Mouse (Mus musculus) urinary bladder, adult 2 months (tissue): Measurements from ENCODE around the gene Znrf1. TPM values are rescaled to one million over a fixed set of nuclear protein-coding genes. Genes with fewer than 3 reads are reported as not detected.

Experiments
- DNase-seq: peaks from one replicate; pipeline ENCODE4 v3.0.0; 2022; ENCODE audit warnings: low spot score
- polyA plus RNA-seq: library from polyadenylated mRNA; depleted of rRNA; stranded (reverse); fragments of >200 nt; gene quantifications from 2 replicates; pipeline ENCODE4 v1.2.3, GENCODE M21; 2012

Znrf1 gene
- polyA plus RNA-seq, 1 experiment = 89.9 TPM

DNA sequence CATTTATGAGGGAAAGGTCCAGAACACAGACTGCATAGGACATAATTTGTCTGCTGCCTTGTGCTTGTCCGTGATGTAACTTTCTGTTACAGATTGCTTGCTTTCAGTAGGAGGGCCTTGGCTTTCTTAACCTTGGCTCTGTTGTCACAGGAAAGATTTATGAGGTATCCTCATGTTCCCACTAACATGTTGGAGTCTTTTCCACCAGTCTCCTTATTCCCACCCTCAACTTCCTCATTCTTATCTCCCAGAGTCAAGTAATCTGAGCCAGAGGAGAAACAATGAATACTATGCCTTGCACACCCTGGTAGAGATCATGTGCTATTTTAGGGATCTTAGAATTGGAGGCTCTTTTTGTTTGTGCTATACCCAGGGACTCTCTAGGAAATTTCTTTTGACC is 61.4 kb downstream of the Znrf1 start:
- DNase-seq = no peak

DNA sequence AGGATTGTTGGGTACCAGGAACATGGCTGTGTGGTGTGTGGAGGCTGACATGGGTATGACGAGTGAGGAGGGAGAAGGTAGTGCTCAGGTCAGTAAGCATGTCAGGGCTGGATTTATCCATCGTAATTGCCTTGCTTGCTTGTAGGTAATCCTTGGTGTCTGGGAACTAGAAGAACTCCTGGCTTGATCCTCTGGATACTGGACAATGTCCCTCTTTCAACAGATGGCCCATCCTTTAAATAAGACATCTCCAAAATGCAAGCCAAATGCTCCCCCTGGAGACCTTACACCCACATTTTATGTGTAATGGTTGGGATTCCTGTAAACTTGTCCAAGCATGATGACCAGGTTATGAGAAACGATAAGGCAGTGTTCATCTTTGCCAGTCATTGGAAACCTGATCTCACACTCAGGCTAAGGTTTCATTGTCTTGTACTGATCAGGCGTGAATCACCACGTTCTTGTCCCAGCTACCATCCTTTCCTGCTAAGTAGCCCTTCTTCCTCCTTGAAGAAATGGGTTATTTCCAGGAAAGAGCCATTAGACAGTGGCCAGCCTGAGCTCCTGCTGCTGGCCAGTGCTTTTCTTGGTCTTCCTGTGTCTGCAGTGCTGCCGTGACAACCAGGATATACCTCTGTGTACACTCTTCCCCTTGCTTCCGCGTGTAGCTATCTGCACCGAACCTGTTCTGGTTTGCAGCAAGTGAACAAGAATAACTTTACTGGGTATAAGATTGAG is 64.0 kb downstream of the Znrf1 start:
- no peak for DNase-seq

DNA sequence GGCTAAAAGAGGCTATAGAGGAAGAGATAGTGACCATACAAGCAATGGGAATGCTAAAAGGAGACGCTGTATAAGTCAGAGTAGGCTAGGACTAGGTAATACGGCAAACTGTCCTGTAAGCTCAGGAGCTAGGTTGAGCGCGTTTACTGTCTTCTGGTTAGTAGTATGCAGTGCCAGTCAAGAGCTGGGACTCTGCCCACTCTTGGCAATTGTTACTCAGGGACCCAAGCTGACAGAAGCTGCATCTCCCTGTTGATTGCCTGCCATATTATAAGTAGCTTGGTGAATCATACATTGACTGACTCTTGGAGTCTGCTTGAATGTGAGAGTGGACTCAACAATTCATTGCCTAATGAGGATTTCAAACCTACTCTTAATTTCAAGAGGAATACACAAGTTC is 66.2 kb downstream of the Znrf1 start:
- no peak for DNase-seq

DNA sequence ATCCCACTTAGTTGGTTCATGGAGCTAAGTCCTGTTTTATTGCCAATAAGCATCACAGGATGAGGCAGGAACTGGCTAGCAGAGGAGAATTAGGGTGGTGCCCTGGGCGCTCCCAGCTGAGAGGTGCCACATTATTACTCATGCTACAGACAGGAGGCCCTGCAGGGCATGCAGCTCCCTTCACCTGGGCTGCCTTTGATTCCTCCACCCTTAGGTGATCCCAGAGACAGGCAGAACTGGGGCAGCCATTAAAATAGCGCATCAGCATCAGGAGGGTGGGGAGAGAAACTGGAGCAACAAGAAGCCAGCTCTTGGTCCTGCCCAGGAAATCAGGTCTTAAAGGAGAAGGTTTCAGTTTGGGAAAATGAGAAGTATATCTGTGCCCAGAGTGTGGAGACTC is 69.1 kb downstream of the Znrf1 start:
- no peak for DNase-seq

DNA sequence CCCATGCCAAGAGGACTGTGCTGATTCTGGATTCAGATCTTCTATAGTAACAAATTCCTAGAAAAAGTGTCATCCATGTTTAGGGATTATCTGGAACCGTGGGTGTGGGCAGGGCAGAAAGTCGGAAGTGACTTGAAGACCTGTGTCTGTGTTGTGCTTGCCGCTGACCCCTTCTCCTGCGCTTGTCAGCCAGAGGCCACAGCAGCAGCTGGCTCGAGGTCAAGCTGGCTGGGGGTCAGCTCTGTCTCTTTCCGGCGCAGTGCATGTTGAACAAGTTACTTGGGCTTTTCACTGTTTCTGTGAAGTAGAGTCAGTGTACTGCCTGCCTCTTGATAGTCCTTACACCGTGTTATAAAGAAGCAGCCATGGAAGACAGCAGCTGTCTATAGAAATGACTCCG is 71.1 kb downstream of the Znrf1 start:
- DNase-seq = no peak

DNA sequence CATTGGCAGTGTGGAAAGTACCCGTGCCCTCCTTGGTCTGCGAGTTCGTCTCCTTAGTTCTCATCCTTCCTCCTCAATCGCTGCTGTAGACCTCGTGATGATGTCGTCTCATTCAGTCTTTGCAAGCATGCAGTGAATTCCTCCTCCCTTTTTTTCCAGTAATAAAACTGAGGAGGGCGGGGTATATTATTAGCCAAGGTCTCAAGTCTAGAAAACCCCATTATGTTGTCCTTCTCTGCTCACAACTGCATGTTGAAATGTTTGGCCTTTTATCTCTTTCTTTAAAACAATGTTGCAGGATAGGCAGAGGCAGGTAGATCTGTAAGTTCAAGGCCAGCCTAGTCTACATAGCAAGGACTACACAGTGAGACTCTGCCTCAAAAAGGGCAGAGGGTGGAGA is 71.5 kb downstream of the Znrf1 start:
- DNase-seq = no peak

DNA sequence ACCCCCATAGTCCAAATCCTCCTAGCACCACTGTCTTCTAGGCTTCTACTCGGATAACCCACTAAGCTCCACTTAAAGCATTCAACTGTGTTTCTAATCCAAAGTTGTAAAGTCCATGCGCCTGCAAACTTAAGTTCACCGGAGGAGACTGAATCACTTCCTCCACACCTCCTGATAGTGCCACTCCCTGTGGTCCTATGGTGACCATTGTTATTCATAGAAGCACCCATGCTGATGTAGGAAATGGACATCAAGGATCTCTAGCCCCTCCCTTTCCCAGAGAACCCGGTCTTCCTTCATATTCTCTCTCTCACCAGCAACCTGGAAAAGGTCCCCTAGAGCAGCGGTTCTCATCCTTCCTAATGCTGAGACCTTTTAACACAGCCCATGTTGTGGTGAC is 77.3 kb downstream of the Znrf1 start:
- DNase-seq = no peak

DNA sequence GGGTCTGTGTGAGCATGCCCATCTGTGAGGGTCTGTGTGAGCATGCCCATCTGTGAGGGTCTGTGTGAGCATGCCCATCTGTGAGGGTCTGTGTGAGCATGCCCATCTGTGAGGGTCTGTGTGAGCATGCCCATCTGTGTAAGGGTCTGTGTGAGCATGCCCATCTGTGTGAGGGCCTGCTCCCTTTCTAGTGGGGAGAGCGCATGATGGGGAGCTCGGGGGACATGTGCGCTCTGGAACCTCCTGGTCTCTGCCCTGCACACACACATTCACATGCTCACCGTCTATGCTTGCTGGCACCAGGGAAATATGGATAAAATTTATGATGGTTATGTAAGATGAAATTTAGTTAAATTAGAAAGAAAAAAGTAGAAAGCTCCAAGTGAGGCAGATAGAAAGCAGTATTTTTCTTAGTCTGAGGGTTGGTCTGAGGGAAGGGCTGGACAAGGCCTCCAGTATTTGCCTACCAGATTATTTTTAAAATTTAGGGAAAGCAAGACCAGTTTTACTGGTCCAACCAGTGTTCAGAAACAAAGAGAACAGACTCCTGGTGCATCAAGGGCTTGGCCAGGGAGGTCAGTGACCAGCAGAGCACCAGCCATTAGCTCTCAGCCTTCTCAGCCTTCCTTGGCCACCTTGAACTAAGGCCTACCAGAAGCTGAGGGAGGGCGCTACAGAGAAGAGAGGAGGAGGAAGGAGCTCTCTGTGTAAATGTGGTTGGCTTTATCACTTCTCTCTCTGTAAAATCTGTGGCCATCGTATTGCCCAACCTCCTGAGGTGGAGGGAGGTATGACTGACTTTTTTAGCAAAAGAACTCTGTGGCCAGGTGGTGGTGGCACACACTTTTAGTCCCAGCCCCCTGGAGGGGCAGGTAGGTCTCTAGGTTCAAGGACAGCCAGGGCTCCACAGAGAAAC is 79.1 kb downstream of the Znrf1 start:
- no peak for DNase-seq

DNA sequence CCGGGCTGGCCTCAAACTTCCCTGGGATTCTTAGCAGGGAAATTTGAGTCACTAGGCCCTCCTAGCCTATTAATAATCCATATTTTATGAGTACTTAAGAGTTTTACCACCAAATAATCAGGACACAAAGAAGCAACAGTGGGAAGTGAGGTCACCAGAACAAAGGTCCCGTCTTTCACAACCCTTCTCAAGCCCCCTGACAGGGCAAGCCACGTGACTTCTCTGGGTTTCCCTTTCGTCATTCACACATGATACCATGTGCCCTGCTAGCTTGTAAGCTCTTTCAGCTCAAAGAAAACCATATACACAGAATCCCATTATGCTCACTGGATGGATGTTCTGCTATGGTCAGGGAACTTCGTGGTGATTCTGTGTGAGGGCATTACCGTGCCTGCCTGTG is 81.9 kb downstream of the Znrf1 start:
- DNase-seq = no peak

DNA sequence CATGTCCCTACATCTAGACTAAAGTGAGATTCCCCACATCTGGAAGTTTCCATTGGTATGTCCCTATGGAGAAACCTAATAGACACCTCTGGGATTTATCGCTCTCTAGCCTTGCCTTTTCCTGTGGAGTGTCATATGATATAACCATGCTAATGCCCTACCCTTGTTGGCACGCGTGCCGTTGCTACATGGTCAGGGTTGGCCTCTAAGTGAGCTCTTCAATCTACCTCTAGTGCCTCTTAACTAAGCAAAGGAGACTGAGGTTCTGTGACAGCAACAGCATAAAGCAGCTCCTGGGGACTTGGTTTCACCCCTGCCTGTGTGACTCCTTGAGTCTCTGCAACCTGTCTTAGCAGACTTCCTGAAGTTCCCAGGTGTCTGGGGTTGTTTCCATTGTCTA is 82.4 kb downstream of the Znrf1 start:
- DNase-seq = no peak

DNA sequence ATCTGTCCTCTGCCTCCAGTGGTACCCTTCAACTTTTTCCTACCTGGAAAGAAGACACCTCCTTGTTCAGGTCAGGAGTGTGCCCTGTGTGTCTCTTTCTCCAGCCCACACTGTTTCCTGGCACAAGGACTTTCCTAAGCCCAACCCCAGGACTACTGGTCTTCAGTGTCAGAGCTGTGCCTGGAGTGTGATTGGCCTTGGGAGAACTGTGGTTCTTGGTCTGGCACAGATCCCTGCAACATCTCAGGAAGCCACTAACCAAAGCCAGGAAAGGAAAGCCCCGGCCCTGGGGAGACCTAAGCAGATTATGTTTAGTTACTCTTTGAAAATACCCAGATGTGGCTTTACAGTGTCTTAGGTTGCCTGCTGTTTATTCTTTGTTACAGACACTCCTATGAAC is 84.0 kb downstream of the Znrf1 start:
- DNase-seq = no peak

DNA sequence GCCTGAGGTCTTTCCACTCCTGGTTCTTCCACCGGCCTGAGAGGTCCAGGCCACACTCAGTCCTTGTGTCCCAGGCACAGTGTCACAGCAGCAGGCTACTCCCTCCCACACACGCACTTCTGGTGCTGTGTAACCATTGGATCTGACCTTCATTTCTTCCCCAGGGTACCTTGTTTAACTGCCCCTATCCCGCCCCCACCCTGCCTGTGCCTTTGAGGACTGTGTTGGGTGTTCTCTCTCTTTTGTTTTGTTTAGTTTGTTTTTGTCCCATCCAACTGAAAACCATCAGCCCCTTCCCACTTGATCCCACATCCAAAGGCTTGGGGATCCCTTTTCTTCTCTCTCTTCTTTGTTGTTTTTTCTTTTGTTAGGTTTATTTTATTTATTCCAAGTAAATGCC is 86.2 kb downstream of the Znrf1 start:
- no peak for DNase-seq

DNA sequence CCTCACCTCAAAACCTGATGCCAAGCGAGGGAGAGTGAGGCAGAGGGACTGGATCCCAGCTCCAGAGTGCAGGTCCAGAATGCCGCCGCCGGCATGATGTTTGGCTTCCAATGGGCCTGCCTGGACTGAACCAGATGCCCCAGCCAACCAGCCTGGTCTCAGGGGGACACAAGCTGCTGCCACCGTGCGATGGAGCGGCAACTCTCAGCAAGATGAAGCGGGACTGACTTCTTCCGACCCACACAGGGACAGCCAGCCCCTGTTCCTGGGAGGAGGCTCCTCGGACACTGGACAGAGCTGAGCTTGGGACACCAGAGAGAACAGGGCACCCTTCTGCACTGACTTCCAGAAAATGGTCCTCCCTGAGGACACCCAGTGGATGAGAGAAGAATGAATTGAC is 86.7 kb downstream of the Znrf1 start:
- DNase-seq = no peak

DNA sequence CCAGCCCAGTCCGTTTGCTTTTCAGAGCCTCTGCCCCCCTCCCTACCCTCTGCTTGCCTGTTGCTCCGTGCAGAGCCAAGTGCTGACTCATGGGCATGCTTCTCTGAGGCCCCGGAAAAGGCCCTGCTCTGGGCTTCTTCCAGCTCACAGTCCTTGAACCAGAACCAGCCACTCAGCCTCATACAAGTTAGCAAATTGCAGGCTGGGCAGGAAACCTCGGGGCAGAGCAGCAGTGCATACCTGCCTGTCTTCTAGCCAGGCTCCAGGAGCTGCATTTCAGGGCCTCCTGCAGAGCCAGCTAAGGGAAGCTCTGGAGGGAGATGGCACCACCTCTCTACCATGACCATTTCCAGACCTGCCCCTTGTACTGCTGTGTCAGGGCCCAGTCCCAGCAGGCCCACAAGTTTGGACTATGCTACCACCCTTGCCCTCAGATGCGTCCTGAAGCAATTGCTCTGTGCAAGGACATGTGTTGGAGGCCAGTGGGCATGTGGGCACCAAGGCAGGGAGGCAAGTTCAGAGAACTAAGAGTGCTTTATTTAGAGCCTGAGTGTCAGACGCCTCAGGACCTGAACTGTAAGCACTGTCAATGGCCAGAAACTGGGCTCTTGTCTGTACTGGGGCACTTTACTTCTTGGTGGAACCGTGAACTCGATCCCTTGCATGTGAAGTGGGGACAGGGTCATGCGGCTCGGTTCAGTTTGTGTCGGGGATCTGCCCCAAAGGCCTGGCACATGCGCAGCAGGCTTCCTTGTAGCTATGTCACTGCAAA is 88.4 kb downstream of the Znrf1 start:
- peak; percentile 47 for DNase-seq

DNA sequence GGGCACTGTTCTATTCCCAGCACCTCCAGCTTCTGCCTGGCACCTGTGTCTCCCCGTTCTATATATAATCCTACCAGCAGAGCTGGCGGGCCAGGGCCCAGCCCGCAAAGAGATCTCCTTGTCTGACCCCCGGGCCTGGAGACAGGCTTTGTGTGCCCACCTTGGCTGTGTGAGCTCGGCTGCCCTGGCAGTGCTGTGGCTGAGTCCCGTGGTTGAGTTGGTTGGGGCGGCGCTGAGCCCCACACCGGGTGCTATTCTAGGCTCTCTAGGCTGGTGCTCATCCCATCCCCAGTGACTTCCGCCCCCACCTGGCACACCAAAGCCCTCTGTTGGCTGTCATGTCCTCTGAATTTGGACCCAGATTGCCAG is 88.9 kb downstream of the Znrf1 start:
- DNase-seq = no peak

DNA sequence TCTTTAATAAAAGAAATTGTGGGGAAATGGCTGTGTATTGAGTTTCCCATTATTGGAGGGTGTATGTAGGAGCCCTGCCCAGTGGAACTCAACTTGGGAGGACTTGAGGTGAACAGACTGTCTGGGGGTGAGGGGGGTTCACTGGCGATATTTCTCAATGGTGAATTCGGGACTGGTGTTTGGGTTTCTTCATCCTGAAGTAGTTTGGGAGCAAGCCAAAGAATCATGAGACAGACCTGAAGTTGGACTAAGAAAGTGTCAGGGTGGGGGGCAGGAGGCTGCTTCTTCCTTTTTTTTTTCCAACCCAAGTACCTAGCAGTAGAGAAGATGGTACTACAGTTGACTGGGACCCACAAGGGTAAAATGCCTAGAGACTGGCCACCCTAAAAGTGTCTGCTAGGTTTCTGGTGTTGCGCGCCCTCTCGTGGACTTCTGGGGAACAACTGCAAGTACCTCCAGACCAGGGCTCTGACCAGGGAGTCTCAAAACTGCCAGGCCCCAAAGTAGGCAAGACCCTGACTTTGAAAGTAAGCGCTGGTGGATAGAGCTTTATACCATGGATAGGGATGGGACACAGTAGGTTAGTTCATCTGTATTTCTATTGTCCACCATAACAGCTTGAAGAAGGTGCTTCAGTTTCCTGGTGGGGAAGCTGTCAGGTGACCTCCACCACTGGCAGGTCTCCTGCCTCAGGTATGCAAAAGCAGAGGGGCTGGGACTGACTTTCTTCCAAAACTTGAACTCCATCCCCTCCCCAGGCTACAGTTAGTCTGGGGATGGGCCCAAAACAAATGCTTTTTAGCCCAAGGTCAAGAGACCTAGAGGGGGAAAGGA is 90.0 kb downstream of the Znrf1 start:
- peak; percentile 59 for DNase-seq

DNA sequence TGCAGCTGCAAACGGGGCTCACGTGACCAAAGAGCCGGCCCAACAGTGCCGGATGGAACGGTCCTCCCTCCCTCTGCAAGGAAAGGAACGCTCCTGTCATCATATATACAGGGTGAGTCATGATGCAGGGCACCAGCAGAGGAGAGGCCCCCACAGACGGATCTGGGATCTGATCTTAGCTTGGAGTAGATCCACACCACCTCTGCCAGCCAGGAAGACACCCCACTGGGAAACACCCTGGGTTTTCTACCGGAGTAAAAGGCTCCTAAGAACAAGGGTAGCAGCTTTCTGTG is 90.6 kb downstream of the Znrf1 start:
- DNase-seq = no peak

DNA sequence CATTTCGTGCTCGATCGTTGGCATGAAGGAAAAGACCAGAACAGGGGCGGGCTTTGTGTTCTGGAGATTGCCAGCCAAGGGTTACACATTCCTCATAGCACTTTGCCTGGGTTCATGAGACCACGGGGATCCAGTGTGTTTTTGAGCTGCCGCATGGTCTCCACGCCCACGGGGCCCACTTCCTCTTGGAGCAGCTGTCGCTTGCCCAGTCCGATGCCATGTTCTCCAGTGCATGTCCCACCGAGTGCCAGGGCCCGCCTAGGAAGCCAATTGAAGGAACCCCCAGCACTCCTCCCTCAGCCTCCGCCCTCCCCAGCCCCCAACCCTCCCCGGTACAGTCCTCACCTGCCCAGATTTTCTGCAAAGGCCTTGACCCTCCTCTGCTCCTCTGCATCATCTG is 91.0 kb downstream of the Znrf1 start:
- no peak for DNase-seq

DNA sequence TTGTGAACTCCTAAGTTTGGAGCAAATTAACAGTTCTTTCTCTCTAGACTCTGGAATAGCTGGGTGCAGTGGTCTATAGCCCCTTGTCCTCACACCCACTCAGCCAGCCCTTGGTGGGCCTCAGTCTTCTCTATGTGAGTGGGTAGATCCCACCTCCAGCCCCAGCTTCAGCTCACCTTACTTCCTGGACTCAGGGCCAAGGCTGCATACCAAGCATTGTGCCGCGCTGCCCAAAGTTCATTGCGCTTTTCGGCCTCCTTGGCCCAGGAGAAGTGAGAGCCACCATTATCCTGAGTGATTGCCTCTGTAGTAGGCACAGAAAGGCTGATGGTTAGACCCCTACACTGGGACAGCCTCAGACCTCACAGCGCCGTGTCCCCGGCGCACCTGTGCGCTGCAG is 92.0 kb downstream of the Znrf1 start:
- DNase-seq = no peak

DNA sequence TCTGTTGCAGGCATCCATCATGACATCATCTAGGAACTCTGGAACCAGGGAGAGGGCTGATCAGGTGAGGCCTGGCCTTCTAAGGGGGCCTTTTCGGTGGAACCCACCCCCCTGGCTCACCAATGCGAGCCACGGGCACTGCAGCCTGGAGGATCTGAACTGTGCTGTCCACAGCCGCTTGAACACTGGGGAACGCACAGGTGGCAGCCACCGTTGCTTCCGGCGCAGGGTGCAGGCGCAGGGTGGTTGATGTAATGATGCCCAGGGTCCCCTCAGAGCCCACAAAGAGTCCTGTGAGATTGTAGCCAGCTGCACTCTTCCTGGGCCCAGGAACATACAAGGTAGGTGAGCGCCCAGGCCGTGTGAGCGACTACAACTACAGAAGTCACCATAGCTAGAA is 92.5 kb downstream of the Znrf1 start:
- no peak for DNase-seq

DNA sequence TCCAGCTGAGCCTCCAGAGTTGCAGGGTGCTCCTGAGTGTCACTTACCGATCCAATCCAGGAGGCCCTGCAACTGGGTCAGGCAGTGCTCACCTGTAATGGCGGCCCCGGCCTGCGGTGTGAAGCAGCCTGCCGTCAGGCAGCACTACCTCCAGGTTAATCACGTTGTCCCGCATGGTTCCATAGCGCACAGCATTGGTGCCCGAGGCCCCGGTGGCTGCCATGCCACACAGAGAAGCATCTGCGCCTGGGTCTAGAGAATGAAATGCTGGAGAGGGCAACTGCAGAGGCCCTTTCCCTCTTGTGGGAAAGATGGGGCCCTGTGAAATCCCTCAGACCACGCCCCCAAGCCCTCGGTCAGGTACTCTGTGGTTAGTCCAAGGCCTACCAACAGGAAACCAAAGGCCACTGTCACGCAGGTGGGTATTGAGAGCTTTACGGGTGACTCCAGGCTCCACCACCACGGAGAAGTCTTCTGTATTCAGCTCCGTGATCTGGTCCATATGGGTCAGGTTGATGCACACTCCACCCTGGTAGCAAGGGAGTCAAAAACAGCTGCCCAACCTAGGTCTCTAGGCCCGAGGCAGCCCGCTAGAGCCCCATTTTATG is 93.1 kb downstream of the Znrf1 start:
- no peak for DNase-seq
